Mouse (Mus musculus) adipose tissue, adult 10 weeks (tissue): ENCODE measurements around the gene Trp53tg5. TPM values are rescaled to one million over a fixed set of nuclear protein-coding genes. Genes with fewer than 3 reads are reported as not detected.

ENCODE experiments used
- polyA plus RNA-seq: library from polyadenylated mRNA; stranded (reverse); fragments of 350-450 nt; fragmentation: Illumina TruSeq; extraction: RNeasy Lipid Tissue Mini Kit (QIAGEN cat#74804); gene quantifications from one replicate; pipeline ENCODE4 v1.2.3, GENCODE M21; 2014; ENCODE audit warnings: low read depth, low replicate concordance

Gene Trp53tg5
- 2.1 TPM for polyA plus RNA-seq

GRCm38 (mm10) chr2:164473624-164474023 lies at the start of gene Trp53tg5:
Trp53tg5 (minus strand) TSS chr2:164473724.

GRCm38 (mm10) chr2:164496847-164497690 lies 23.5 kb upstream of the Trp53tg5 start, which contains the start of gene Pigt:
Pigt (plus strand) TSS chr2:164497520.

GRCm38 (mm10) chr2:164485681-164486257 lies 12.2 kb upstream of the Trp53tg5 start, which contains the start of gene Dbndd2:
Dbndd2 (plus strand) TSS chr2:164486106.

GRCm38 (mm10) chr2:164460745-164461551 lies 12.6 kb downstream of the Trp53tg5 start, which contains the start of gene Gm20458:
Gm20458 (plus strand) TSS chr2:164460967.

GRCm38 (mm10) chr2:164456864-164457300 lies 16.6 kb downstream of the Trp53tg5 start, which contains the start of gene Sys1:
Sys1 (plus strand) TSS chr2:164456964.

GRCm38 (mm10) chr2:164443460-164444000 lies 30.0 kb downstream of the Trp53tg5 start, which contains the start of gene Sdc4:
Sdc4 (minus strand) TSS chr2:164443887.

Other genes with a start within 250 kb of the Trp53tg5 start
- not detected for gene Svs2, start 235.3 kb downstream of the Trp53tg5 start, polyA plus RNA-seq
- not detected for gene Svs3b, start 217.1 kb downstream of the Trp53tg5 start, polyA plus RNA-seq
- not detected for gene Svs4, start 195.3 kb downstream of the Trp53tg5 start, polyA plus RNA-seq
- not detected for gene Svs3a, start 184.5 kb downstream of the Trp53tg5 start, polyA plus RNA-seq
- gene Svs6, start 157.0 kb downstream of the Trp53tg5 start, polyA plus RNA-seq: not detected
- gene Svs5, start 141.0 kb downstream of the Trp53tg5 start, polyA plus RNA-seq: 1.8 TPM
- 110 TPM for gene Slpi, start 84.6 kb downstream of the Trp53tg5 start, polyA plus RNA-seq
- not detected for gene Rbpjl, start 70.6 kb downstream of the Trp53tg5 start, polyA plus RNA-seq
- 1.1 TPM for gene Matn4, start 68.6 kb downstream of the Trp53tg5 start, polyA plus RNA-seq
- 26.4 TPM for gene Sdc4, start 29.8 kb downstream of the Trp53tg5 start, polyA plus RNA-seq
- 31.9 TPM for gene Sys1, start 16.8 kb downstream of the Trp53tg5 start, polyA plus RNA-seq
- not detected for gene Gm20458, start 12.8 kb downstream of the Trp53tg5 start, polyA plus RNA-seq
- gene Dbndd2, start 12.4 kb upstream of the Trp53tg5 start, polyA plus RNA-seq: 18.9 TPM
- 74.8 TPM for gene Pigt, start 23.8 kb upstream of the Trp53tg5 start, polyA plus RNA-seq
- 15.2 TPM for gene Wfdc2, start 88.7 kb upstream of the Trp53tg5 start, polyA plus RNA-seq
- 240 TPM for gene Spint3, start 99.7 kb upstream of the Trp53tg5 start, polyA plus RNA-seq
- gene Wfdc6a, start 111.7 kb upstream of the Trp53tg5 start, polyA plus RNA-seq: 118 TPM
- gene Eppin, start 119.9 kb upstream of the Trp53tg5 start, polyA plus RNA-seq: 285 TPM
- 215 TPM for gene Wfdc6b, start 139.8 kb upstream of the Trp53tg5 start, polyA plus RNA-seq
- 244 TPM for gene Wfdc8, start 139.9 kb upstream of the Trp53tg5 start, polyA plus RNA-seq
- gene Wfdc16, start 165.1 kb upstream of the Trp53tg5 start, polyA plus RNA-seq: 298 TPM
- gene Wfdc10, start 182.3 kb upstream of the Trp53tg5 start, polyA plus RNA-seq: 2,863 TPM
- 297 TPM for gene Wfdc9, start 182.9 kb upstream of the Trp53tg5 start, polyA plus RNA-seq
- 41.2 TPM for gene Wfdc11, start 200.4 kb upstream of the Trp53tg5 start, polyA plus RNA-seq
- gene Wfdc13, start 211.4 kb upstream of the Trp53tg5 start, polyA plus RNA-seq: 775 TPM
- 1,086 TPM for gene Spint4, start 224.8 kb upstream of the Trp53tg5 start, polyA plus RNA-seq
- gene Spint5, start 241.6 kb upstream of the Trp53tg5 start, polyA plus RNA-seq: 379 TPM